Mouse (Mus musculus) bone marrow macrophage, adult 2 months (primary cell): ENCODE data around the gene Prkd2.

ENCODE experiments used
- CTCF ChIP-seq: IDR thresholded peaks from 2 replicates; pipeline ENCODE4 v1.5.1; 2012; ENCODE audit warnings: low read depth, mild to moderate bottlenecking, low read length, moderate library complexity
- POLR2A ChIP-seq: IDR thresholded peaks from 2 replicates; pipeline ENCODE4 v1.6.1; 2012; ENCODE audit warnings: mild to moderate bottlenecking, low read depth, low read length, borderline replicate concordance

DNA sequence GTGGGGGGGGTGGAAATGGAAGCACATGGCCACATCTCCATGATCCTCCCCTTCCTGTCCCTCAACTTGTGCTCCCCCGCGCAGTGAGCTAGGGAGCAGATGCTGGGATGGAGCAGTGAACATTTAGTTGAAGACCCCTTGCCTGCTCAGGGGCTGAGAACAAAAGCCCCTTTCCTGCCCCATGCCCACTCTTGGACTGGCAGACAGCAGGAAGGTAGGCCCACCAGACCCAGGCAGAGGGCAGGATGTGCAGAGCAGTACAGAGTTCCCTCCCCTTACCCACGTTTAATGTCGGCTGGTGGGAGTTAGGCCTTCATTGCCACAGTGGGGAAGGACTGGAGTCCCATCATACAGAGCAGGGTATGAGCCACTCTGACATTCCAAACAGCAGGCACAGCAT is 1.6 kb upstream of the Prkd2 start:
- TF ChIP-seq CTCF: no peak
- TF ChIP-seq POLR2A: no peak
